Mouse (Mus musculus) CD4-positive, CD25-positive, alpha-beta regulatory T cell, adult 9 weeks (primary cell): ENCODE results near the gene Vmn1r4. TPM values are rescaled to one million over a fixed set of nuclear protein-coding genes. Genes with fewer than 3 reads are reported as not detected.

Experiments
- polyA plus RNA-seq: library from polyadenylated mRNA; unstranded; fragments of 100-300 nt; shearing (Covaris generic); gene quantifications from one replicate; pipeline ENCODE4 v1.2.1, GENCODE M21; 2017

Gene Vmn1r4
- polyA plus RNA-seq: 0.48 TPM

GRCm38 (mm10) chr6:56923726-56924707, at the start of gene Vmn1r4, which contains the start of gene Nt5c3:
Gene Vmn1r4, plus strand, starts transcription at chr6:56924015.
Gene Nt5c3, minus strand, starts transcription at chr6:56923932.

GRCm38 (mm10) chr6:56969973-56970372, 46.2 kb downstream of the Vmn1r4 start, which contains the start of gene Vmn1r5:
Gene Vmn1r5, plus strand, starts transcription at chr6:56970273.

GRCm38 (mm10) chr6:56996943-56997342, 73.1 kb downstream of the Vmn1r4 start, which contains the start of gene Vmn1r6:
Gene Vmn1r6, plus strand, starts transcription at chr6:56997243.

Other genes starting within 250 kb of the Vmn1r4 start
- gene Lsm5, start 219.3 kb upstream of the Vmn1r4 start, polyA plus RNA-seq: 123 TPM
- gene Avl9, start 209.1 kb upstream of the Vmn1r4 start, polyA plus RNA-seq: 13.4 TPM
- gene Kbtbd2, start 126.2 kb upstream of the Vmn1r4 start, polyA plus RNA-seq: 20.4 TPM
- gene Fkbp9, start 92.0 kb upstream of the Vmn1r4 start, polyA plus RNA-seq: not detected
- 45.3 TPM for gene Nt5c3, start 83 bp upstream of the Vmn1r4 start, polyA plus RNA-seq
- gene Vmn1r5, start 46.3 kb downstream of the Vmn1r4 start, polyA plus RNA-seq: not detected
- not detected for gene Vmn1r6, start 73.2 kb downstream of the Vmn1r4 start, polyA plus RNA-seq
- not detected for gene Vmn1r7, start 101.3 kb downstream of the Vmn1r4 start, polyA plus RNA-seq
- not detected for gene Vmn1r8, start 108.3 kb downstream of the Vmn1r4 start, polyA plus RNA-seq
- not detected for gene Vmn1r9, start 142.8 kb downstream of the Vmn1r4 start, polyA plus RNA-seq
- gene Vmn1r10, start 185.4 kb downstream of the Vmn1r4 start, polyA plus RNA-seq: not detected
- not detected for gene Vmn1r11, start 209.4 kb downstream of the Vmn1r4 start, polyA plus RNA-seq
- 0.04 TPM for gene Vmn1r12, start 232.9 kb downstream of the Vmn1r4 start, polyA plus RNA-seq